Comparison of ENCODE assay signal across 10 mouse cellular contexts in genomic region chr7:79210376-79211215, GRCm38 (mm10).
DNase-seq lines count a peak whose midpoint lies in the region; ATAC-seq and TF ChIP-seq lines count a peak whose summit lies in the region.
"Had no signal": no experiment of that assay in that cellular context is flagged by ENCODE, and none has a peak within 500 bp of the region (broad histone marks: within the 10 kb centered on the region; RNA-seq: fewer than 3 reads in every experiment).

No protein-coding gene starts in this region.

- no peaks in the 10 kb centered on the region for H3K36me3 ChIP-seq in heart, embryonic 10.5 days
- no peaks in the 10 kb centered on the region for H3K36me3 ChIP-seq in liver, embryonic 11.5 days (ENCODE audit: control insufficient read depth, insufficient read depth, low read length)
- H3K36me3 ChIP-seq in myocyte (ENCODE audit: control insufficient read depth, insufficient read depth), result no peaks in the 10 kb centered on the region
- H3K36me3 ChIP-seq: embryonic facial prominence, embryonic 12.5 days had no signal

- peak overlapping the region; percentile 33; the same call in 1 of the 2 replicates for H3K4me3 ChIP-seq in heart, embryonic 10.5 days
- no peak overlapping the region for H3K4me3 ChIP-seq in liver, embryonic 11.5 days (ENCODE audit: low read depth, low read length)
- H3K4me3 ChIP-seq in myocyte, result no peak overlapping the region
- H3K4me3 ChIP-seq: embryonic facial prominence, embryonic 12.5 days had no signal

- H3K4me1 ChIP-seq in heart, embryonic 10.5 days, result peaks cover 20% of the 10 kb centered on the region
- no peaks in the 10 kb centered on the region for H3K4me1 ChIP-seq in liver, embryonic 11.5 days (replicated peaks; ENCODE audit: control insufficient read depth, insufficient read depth, low read length)

- DNase-seq in heart, embryonic 10.5 days (ENCODE audit: low spot score), result no peak
- no peak for DNase-seq in heart, postnatal 14 days
- DNase-seq in liver, embryonic 11.5 days (ENCODE audit: low spot score), result no peak
- DNase-seq in liver (no peak), MN1 (ENCODE audit: low spot score) (no peak)
- no peak for DNase-seq in thymus, postnatal 36 days
- DNase-seq: cerebellum, adult 9-10 months had no signal

- no peak overlapping the region for H3K9ac ChIP-seq in liver, embryonic 11.5 days (ENCODE audit: low read depth, low read length)
- H3K9ac ChIP-seq: embryonic facial prominence, embryonic 12.5 days had no signal

- H3K79me2 ChIP-seq in myocyte (ENCODE audit: control insufficient read depth, insufficient read depth), result no peaks in the 10 kb centered on the region

- TF ChIP-seq POLR2A in myocyte (IDR thresholded peaks at IDR 0.05; ENCODE audit: insufficient read length, low read depth), result no peak

- 89% methylated on average over 2 of the region's 2 CpGs for WGBS in heart, embryonic 10.5 days
- 85% methylated on average over 2 of the region's 2 CpGs for WGBS in liver, embryonic 11.5 days

- peak overlapping the region; percentile 15 for H3K4me2 ChIP-seq in liver, embryonic 11.5 days
- peak overlapping the region; percentile 60 for H3K4me2 ChIP-seq in myocyte (ENCODE audit: low read depth)
- H3K4me2 ChIP-seq: embryonic facial prominence, embryonic 12.5 days had no signal

- no peaks in the 10 kb centered on the region for H3K27me3 ChIP-seq in heart, embryonic 10.5 days (ENCODE audit: insufficient read depth, poor library complexity, severe bottlenecking)
- 0 out of 2 replicates have a peak, but pooled peaks cover 4% of the 10 kb centered on the region for H3K27me3 ChIP-seq in liver, embryonic 11.5 days (replicated peaks; ENCODE audit: control insufficient read depth, insufficient read depth, low read length)
- H3K27me3 ChIP-seq in myocyte (ENCODE audit: control insufficient read depth, insufficient read depth, insufficient read length), result no peaks in the 10 kb centered on the region
- H3K27me3 ChIP-seq: embryonic facial prominence, embryonic 12.5 days had no signal

- ATAC-seq in liver, embryonic 11.5 days (replicated peaks; ENCODE audit: low FRiP score), result no peak
- ATAC-seq in common myeloid progenitor, adult 5-6 weeks (replicated peaks; ENCODE audit: low read depth, poor library complexity, severe bottlenecking), result peak; percentile 47; the same call in 1 of the 2 replicates

- peak overlapping the region; percentile 82; the same call in 1 of the 2 replicates for H3K27ac ChIP-seq in heart, embryonic 10.5 days
- H3K27ac ChIP-seq in liver, embryonic 11.5 days (ENCODE audit: low read depth, low read length), result no peak overlapping the region
- H3K27ac ChIP-seq: embryonic facial prominence, embryonic 12.5 days had no signal

- intact Hi-C loops in heart, postnatal 14 days (cut with DNase I), result no loop called here

- no peaks in the 10 kb centered on the region for H3K9me3 ChIP-seq in heart, embryonic 10.5 days
- H3K9me3 ChIP-seq in liver, embryonic 11.5 days (ENCODE audit: control insufficient read depth, low read length), result no peaks in the 10 kb centered on the region
- H3K9me3 ChIP-seq: embryonic facial prominence, embryonic 12.5 days had no signal

- H3ac ChIP-seq in myocyte (ENCODE audit: control insufficient read depth, insufficient read length), result no peak overlapping the region

TF ChIP-seq in myocyte, 11 proteins besides CTCF, POLR2A, EP300 and RAD21:
- TF ChIP-seq TCF12 (IDR thresholded peaks at IDR 0.05; ENCODE audit: insufficient read depth, poor library complexity, severe bottlenecking) (no peak), USF1 (IDR thresholded peaks at IDR 0.05; ENCODE audit: low read depth) (peak; percentile 71)
